Mouse (Mus musculus) ovary, adult 18-20 months (tissue): Measurements from ENCODE around the gene Tcea2.

ENCODE experiments used
- DNase-seq: peaks from one replicate; pipeline ENCODE4 v3.0.0; 2022; ENCODE audit warnings: low spot score, mixed read lengths

Gene Tcea2

DNA sequence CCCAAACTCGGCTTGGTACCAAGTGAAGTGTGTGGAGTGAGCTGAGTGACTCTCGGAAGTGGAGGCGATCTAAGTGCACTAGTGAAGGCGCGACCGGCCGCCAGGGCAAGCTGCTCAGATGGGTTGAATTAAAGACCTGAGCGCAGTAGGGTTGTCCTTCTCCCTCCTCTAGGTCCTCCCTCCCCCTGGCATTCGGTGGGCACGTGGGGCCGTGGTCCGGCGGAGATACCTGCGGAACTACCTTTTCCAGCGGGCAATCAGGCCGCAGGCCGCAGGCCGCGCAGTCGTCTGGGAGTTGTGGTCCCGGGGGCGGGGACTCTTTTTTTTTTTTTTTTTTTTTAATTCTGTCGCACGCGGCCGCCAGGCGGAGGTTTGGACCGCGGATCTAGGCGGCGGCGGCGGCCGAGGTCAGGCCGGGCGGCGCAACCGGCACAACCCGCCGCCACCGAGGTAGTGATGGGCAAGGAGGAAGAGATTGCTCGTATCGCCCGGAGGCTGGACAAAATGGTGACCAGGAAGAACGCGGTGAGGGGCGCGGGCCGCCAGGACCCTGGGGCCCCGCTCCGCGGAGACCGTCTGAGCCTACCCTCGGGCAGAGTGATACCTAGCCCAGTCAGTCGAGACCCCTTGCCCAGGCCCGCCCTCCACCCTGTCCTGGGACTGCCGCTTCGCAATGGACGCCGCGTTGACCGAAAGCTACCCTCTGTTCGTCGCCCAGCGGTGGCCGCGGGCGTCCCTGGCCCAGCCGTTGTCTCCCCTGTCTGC, at the start of gene Tcea2:
Tcea2 (plus strand) TSS at position 360 of the 765 bp plus-strand sequence.
- peak; percentile 61 for DNase-seq

DNA sequence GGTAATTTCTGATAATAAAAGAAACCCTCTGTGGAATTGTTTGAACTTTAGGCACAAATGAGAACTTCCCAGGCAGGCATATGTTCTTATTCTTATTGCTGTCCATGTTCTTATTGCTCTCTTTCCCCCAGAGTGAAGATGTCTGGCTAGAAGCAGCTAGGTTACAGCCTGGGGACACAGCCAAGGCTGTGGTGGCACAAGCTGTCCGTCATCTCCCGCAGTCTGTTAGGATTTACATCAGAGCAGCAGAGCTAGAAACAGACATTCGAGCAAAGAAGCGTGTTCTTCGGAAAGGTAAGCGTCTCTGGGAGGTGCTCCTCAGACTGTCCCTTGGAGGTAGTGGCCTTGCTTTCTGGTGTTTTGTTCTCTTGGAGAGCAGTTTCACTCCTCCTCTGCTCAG, 47.5 kb upstream of the Tcea2 start:
- no peak for DNase-seq

DNA sequence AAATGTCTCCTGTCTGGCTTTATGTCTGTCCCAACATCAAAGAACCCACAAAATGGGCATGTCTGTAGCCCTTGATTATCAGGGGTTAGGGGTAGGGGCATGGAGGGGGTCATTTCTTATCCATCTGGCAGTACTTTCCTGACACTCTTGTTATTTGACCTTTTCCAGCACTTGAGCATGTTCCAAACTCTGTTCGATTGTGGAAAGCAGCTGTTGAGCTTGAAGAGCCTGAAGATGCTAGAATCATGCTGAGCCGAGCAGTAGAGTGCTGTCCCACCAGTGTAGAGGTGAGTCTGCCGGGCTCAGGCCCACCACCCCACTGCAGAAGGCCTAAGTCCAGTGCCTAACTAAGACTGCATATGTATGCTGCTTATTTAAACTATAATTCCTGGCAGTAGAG, 44.2 kb upstream of the Tcea2 start:
- DNase-seq = no peak

DNA sequence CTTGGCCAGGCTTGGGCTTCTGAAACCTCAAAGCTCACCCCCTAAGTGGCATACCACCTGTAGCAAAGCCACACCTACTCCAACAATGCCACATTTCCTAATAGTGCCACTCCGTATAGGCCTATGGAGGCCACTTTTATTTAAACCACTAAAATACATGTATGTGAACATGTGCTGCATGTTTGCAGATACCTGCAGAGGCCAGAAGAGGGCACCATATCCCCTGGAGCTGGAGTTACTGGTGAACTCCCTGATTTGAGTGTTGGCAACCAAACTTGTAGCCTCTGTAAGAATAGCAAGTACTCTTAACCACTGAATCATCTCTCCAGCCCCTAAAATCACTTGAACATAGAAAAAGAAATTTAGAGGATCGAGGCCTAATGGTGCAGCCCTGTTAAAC, 35.7 kb upstream of the Tcea2 start:
- no peak for DNase-seq

DNA sequence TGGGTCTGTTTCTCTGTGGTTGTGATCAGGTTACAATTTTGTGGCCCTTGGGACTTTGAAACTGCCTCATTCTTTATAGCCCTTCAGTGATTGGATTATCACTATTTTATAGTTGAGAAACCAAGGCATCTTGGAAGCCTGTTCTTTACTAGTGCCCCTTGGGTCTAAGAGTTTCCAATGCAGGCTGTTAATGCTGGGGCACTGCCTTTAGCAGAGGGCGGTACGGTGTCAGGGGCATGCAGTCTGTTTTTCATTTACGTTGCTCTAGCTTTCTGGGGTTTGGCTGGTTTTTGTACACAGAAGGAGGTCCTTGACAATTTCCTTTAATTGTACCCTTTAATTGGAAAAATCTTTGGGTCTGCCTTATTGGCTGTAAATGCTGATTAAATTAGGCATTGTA, 34.4 kb upstream of the Tcea2 start:
- DNase-seq = no peak

DNA sequence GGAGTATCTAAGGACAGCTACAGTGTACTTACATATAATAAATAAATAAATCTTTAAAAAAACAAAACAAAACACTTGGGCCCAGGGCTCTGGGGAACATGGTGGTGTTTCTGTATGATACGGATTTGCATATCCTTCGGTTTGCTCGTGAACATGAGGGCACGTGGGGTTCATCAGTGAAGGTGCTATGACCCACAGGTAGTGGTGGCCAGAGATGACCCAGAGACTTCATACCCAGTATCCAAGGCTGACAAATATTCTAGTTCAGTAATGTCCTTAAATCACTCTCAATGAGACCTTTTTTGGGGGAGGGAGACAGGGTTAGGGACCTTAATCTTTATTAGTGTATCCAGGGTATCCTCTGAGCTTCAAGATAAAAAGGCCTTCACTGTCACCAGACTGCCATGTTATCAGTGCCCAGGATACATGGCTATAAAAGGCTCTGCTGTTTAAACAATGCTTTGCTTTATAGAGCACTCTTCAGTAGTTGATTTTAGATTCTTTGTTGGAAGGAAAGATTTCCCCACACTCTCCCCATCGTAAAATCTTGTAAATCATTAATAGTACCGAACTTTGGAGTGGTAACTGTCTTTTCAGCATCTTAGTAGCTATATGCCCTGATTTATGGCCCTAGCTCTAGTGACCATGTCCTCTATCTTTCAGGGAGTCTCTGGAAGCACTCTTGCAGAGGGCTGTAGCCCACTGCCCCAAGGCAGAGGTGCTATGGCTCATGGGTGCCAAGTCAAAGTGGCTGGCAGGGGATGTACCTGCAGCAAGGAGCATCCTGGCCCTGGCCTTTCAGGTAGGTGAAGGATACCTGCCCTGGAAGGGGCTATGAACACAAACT, 33.3 kb upstream of the Tcea2 start:
- DNase-seq = no peak

DNA sequence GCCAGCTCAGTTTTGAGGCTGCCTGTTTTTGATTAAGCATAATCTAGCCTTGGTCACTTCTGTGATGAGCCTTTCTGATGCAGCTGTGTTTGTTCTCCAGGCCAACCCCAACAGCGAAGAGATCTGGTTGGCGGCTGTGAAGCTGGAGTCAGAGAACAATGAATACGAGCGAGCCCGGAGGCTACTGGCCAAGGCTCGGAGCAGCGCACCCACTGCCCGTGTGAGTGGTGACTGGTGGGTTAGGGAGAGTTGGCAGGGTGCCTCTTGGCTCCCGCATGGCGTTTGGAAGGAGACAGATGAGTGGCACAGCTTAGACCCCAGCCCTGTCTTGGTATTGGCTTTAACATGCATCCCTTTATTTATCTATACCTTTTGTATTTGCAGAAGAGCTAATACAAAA, 31.2 kb upstream of the Tcea2 start:
- DNase-seq = no peak

DNA sequence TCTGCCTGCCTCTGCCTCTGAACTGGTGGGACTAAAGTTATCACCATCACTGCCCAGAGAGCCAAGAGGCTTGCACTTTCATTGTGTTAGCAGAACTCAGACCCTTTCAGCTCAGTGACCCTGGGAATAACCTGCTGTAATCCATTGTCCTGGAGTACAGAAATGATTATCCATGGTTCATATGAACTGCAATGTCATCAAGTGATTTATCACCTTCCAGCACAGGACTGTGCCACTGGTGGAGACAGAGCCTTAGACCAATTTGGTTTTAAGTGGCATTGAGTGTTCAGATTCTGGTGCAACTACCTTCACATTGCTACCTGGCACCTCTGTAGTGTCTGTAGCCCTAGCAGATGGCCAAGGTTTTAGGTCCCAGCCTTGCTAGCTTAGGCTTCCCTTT, 27.0 kb upstream of the Tcea2 start:
- no peak for DNase-seq

DNA sequence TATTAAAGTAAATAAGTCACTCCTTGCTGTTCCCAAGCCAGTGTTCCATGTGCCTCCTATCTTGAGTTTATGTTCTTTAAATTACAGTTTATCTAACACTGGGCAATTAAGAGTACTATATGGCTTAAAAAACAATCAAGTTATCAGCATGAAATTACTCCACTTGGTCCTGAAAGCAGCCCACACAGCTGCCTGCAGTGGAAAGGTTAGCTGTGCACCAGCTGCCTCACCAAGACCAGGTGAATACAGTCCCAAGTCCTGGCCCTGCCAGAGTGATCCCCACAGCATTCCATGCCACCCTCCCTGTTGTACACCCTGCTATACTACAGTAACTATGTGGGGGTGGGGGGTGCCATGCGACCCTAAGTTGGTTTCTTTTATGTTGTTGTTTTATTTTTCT, 26.6 kb upstream of the Tcea2 start:
- DNase-seq = no peak

DNA sequence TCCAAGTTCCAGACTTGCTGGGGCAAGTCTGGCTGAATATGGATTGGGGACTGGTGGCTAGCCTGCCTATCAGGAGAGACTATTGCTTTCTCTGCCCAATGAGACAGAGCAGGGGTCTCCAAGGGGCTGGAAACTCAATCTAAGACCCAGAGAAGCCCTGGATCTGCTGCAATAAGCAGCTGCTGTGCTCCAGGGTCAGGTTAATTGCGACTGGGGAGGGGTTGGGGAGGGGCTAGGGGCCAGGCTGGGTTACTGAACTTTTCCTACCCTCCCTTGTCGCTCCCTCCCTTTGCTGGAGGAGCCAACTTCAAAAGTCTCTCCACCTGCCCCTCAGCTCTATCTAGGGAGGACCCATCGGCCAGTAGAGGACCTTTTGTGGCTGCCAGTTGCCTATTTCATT, 23.4 kb upstream of the Tcea2 start, which contains the start of gene Gm29797:
Gm29797 (plus strand) TSS at position 301 of the 400 bp plus-strand sequence.
- DNase-seq = no peak

DNA sequence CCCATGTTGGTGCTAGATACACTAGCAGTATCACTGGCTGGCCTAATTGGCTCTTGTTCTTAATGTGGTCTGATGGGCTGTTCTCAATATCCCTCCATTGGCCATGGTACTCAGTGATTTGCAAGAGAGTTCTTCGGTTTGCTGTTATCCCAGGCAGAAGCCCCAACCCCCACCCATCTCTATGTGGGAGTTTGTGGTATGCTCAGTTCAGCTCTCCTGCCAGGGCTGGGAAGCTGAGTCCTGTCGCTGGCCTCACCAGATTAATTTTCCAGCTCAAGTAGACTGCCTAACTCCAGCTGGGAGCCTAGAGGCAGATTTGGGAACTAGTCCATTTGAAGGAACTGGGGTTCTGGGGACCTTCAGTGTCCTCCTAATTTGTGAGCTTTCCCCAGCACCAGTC, 22.7 kb upstream of the Tcea2 start:
- DNase-seq = no peak

DNA sequence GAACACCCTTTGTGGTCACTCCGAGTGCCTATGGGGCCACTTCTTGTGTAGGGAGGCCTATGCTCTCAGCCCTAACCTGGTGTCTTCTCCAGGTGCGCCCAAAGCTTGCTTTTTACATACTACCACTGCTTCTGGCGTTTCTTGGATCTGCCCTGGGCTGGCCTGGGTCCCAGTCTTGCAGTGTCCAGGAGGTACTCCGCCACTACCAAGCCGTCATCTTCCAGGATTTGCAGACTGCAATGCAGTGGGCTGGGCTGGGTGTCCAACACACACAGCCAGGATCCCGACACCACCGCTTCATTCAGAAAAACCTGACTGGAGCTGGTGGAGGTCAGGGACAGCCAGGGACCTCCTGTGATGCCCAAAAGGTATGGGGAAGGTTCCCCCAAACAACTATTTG, 21.6 kb upstream of the Tcea2 start:
- DNase-seq = no peak

DNA sequence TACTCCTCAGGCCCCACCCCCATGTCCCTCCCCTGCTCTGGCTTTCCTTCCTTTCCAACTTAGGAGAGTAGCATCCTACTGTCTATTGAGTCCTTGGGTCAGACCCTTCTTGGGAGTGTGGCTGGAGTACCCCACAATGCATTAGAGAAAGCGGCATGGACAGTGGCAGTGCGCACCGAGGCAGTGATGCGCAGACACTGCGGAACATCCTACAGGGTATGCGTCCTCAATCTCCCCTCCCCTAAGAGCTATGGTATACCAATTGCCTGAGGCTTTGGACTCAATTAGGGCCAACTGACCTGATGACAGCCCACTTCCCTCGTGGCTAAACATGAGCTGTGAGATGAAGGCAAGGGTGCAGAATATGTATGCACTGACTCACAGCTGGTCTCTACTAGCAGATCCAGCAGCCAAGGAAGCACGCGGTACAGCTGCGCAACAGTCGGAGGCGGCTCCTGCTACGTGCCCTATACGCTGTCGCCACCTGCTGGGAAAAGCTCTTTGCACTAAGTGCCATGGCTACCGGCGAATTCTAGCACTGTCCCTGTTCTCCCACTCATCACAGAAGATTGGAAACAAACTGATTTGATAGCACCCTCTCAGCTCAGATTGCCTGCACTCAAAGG, 21.1 kb upstream of the Tcea2 start:
- peak; percentile 57 for DNase-seq

DNA sequence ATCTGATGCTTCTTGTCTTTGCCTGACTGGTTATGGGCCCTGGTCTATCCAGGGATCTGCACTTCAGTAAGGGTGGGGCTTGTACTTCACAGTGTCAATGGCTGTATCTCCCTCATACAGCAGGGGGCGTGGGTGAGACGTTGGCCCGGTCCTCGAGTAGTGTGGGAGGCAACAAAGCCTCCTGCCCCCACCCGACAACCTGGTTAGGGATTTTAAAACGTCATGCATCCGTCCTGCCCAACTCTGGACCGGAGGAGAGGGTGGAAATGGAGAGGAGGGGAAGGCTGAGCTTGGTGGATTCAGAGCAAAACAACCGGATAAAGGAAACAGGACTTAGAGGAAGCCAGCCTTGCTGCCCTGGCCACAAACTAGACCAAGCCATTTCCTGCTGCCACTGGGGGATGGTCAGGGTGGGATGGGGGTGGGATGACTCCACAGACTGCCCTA, 20.5 kb upstream of the Tcea2 start:
- DNase-seq = peak; percentile 72

DNA sequence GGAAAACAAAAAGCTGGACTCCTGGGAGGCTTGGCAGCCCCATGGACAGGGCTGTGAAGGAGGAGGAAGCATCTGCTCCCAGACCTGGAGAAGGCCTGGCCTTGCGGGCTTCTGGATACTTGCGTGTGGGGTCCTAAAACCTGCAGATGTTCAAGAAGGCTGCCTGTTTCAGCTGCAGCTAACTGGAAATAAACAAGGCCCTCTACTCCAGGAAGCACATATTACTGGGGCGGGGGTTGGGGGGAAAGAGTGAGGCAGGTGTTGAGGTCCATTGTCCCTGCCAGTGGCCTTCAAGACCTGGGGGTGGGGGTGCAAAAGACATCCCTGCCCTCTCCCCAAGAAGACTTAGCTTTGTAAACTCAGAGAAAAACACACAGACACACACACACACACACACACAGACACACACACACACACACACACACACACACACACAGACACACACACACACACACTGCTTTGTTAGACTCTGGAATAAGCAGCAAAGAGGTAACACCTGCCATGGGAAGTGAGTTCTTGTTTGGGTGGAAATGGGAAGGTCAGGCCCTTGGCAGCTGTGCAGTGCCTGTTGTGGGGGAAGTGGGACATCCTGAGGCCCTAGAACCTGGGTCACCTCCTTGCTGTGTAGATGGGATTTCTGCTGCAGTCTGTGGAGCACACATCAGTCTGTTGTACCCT, 17.4 kb upstream of the Tcea2 start:
- DNase-seq = no peak

DNA sequence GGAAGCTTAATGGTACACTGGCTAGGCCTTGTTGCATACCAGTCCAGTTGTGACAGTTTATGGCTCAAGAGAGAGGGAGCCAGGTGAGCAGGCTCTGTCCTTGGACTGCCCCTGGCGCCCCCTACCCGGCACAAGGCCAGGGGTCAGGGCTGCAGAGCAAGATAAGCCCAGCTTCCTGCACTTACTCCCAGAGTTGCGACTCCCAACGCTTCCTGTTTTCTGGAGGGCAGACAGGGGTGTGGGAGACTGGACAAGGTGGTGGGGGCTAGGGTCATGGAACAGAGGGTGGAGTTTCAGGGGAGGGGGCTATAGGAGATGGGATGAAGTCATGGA, 16.8 kb upstream of the Tcea2 start:
- no peak for DNase-seq

DNA sequence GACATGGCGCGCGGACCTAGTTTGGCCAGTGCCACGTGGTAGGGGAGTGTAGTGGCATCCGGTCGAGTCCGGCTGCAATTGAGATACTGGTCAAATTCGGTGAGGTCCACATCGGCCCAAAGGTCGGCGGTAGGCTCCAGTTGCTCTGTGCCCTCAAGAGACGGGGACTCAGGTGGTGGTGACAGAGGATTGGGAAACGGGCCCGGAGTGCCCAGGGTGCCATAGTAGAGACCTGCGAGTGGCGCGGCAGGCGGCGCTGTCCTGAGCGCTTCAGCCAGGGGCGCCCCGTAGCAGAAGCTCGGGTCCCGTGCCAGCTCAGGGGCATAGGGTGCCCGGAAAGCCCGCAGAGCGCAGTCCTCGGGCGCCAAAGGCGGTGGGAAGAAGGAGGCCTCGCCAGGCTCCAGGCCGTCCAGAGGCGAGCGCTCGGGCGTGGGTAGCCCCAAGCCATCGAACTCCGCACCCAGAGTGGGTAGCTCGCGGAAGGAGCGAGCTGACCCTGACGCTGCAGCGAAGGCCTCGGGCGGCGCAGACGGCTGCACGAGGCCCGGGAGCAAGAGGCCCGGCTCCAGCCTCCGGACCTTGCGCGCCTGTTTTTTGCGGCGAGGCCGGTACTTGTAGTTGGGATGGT, 9.7 kb upstream of the Tcea2 start:
- no peak for DNase-seq

DNA sequence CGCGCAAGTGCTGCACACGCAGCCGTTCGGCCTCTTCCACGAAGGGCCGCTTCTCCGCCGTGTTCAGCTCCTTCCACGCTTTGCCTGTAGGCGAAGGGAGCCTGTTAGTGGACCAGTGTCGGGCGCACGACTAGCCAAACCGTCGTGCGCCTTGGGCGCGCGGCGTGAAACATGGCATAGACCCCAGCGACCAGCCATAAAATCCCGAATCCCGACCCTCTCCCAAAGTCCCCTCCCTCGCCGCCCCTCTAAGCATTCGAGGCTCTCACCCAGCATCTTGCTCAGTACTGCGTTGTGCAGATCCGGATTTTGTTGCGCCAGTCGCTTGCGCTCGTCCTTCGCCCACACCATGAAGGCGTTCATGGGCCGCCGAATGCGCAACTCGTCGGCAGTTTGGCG, 9.2 kb upstream of the Tcea2 start:
- no peak for DNase-seq

DNA sequence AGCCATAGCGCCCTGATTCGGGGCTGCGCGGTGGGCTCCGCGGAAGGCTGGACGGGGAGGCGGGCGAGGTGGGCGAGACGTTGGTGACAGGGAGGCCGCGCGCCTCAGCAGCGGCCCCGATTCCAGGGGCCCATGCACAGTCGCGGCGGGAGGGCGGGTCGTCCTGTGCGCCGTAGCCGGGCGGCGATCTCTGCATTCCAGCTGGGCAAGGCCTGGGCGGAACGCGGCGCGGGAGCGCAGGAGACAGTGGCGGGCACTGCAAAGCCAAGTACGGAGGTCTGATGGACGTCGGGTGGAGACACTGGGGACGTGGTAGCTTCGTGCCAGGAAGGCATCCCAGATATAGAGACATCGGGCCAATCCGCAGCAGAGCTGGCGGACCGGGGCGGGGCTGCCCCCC, 8.8 kb upstream of the Tcea2 start, which contains the start of gene Sox18:
Sox18 (minus strand) TSS at position 315 of the 400 bp plus-strand sequence.
- DNase-seq = peak; percentile 60

DNA sequence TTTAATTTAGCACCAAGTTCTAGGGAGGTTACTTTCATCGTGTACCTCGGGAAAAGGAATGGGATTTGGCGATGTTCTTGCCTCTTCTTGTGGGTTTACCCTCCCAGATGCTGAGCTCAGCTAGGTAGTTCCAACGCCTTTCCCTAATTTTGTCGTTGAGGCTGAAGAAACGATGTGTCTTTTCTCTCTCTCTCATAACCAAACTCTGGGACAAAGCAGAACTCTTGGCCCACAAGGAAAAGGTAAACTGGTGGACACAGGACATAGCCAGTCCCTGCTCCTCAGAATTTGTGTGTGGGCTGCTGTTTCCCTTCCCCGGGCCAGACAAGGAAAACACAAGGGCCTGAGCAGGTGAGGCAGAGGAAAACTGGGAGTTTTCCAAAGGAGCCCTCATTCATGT, 8.1 kb upstream of the Tcea2 start:
- no peak for DNase-seq

DNA sequence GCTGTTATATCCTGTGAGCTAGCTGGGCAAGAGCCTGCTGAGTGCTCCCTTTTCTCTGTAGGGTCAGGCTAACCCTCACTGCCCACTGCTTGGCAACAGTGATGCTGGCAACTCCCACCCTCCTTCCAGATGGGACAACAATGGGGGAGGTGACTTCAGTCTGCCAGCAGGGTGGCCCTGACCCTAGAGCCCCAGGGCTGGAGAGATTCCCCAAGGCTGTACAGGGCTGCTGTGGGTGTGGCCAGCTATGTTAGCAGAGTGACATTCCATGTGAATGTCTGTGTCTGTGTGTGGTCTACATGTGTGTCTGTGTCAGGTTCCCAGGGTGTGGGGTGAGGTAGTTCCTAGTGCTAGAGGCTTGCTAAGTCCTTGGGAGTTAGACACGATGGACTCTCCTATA, 6.6 kb upstream of the Tcea2 start:
- peak; percentile 85 for DNase-seq

DNA sequence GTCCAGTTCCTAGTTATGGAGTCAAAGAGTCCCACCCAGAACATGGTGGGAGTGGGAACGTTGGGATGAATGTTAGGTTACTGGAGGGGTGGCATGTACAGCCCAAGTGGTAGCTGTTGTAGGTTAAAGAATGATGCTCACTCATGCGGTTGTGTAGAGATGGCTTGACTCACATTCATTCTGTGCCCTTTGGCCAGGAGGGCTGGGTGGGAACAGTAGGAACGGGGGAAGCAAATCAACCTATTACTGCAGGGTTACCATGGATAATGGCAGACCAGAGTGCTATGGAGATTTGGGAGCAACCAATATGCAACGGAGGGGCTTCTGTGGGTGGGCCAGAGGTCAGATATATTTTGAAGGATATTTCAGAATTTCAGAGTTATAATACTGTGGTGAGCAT, 5.2 kb upstream of the Tcea2 start:
- no peak for DNase-seq
